Mouse (Mus musculus): Measurements from ENCODE around the gene Cox19. TPM values are rescaled to one million over a fixed set of nuclear protein-coding genes. Genes with fewer than 3 reads are reported as not detected.
A peak's percentile ranks its signal among the peaks of the same experiment; 100 is the strongest.

Cox19 gene
- polyA plus RNA-seq, 1 experiment from 2014 or later: 142 TPM

GRCm38 (mm10) chr5:139368638-139369320 is 17.6 kb upstream of the Cox19 start:
- Histone ChIP-seq H3K4me1 (ENCODE audit: control insufficient read depth, insufficient read depth, low read length) (peaks cover 5% of the 10 kb centered on the region; the same call in 1 of the 2 replicates), H3K4me2 (ENCODE audit: low read depth) (no peak overlapping the region), H3K36me3 (ENCODE audit: control insufficient read depth, insufficient read depth, low read length) (no peaks in the 10 kb centered on the region), H3K9me3 (ENCODE audit: control insufficient read depth, low read length) (no peaks in the 10 kb centered on the region), H3K9ac (ENCODE audit: low read length) (no peak overlapping the region), H3K27ac (ENCODE audit: low read depth, low read length) (no peak overlapping the region), H3K27me3 (ENCODE audit: control insufficient read depth, insufficient read depth, low read length) (no peaks in the 10 kb centered on the region), H3K4me3 (ENCODE audit: low read depth, low read length) (no peak overlapping the region)
- no peak for DNase-seq (ENCODE audit: low spot score)
- WGBS: 86% methylated on average over 11 of the region's 11 CpGs
- no peak for ATAC-seq (ENCODE audit: insufficient read depth, low FRiP score, low TSS enrichment)

GRCm38 (mm10) chr5:139367884-139368458 is 16.8 kb upstream of the Cox19 start:
- Histone ChIP-seq H3K36me3 (ENCODE audit: control insufficient read depth, insufficient read depth, low read length) (no peaks in the 10 kb centered on the region), H3K4me2 (ENCODE audit: low read depth) (no peak overlapping the region), H3K4me3 (ENCODE audit: low read depth, low read length) (no peak overlapping the region), H3K27me3 (ENCODE audit: control insufficient read depth, insufficient read depth, low read length) (no peaks in the 10 kb centered on the region), H3K27ac (ENCODE audit: low read depth, low read length) (no peak overlapping the region), H3K4me1 (ENCODE audit: control insufficient read depth, insufficient read depth, low read length) (peaks cover 5% of the 10 kb centered on the region; the same call in 1 of the 2 replicates), H3K9me3 (ENCODE audit: control insufficient read depth, low read length) (no peaks in the 10 kb centered on the region), H3K9ac (ENCODE audit: low read length) (no peak overlapping the region)
- DNase-seq (ENCODE audit: low spot score): no peak
- 91% methylated on average over 4 of the region's 4 CpGs for WGBS
- no peak for ATAC-seq (ENCODE audit: insufficient read depth, low FRiP score, low TSS enrichment)

GRCm38 (mm10) chr5:139366484-139366883 is 15.3 kb upstream of the Cox19 start:
- no peak overlapping the region for H3K4me3 ChIP-seq (ENCODE audit: low read depth, low read length)
- ATAC-seq (ENCODE audit: insufficient read depth, low FRiP score, low TSS enrichment): no peak
- WGBS: 85% methylated on average over 11 of the region's 11 CpGs
- H3K9me3 ChIP-seq (ENCODE audit: control insufficient read depth, low read length): no peaks in the 10 kb centered on the region
- no peak for DNase-seq (ENCODE audit: low spot score)
- no peak overlapping the region for H3K9ac ChIP-seq (ENCODE audit: low read length)
- H3K4me1 ChIP-seq (ENCODE audit: control insufficient read depth, insufficient read depth, low read length): peaks cover 4% of the 10 kb centered on the region; the same call in 1 of the 2 replicates
- H3K4me2 ChIP-seq (ENCODE audit: low read depth): no peak overlapping the region
- H3K27me3 ChIP-seq (ENCODE audit: control insufficient read depth, insufficient read depth, low read length): no peaks in the 10 kb centered on the region
- no peak overlapping the region for H3K27ac ChIP-seq (ENCODE audit: low read depth, low read length)
- no peaks in the 10 kb centered on the region; the same call in 1 of the 2 replicates for H3K36me3 ChIP-seq (ENCODE audit: control insufficient read depth, insufficient read depth, low read length)

GRCm38 (mm10) chr5:139365827-139366226 is 14.6 kb upstream of the Cox19 start:
- Histone ChIP-seq H3K9ac (ENCODE audit: low read length) (no peak overlapping the region), H3K27me3 (ENCODE audit: control insufficient read depth, insufficient read depth, low read length) (no peaks in the 10 kb centered on the region), H3K4me2 (ENCODE audit: low read depth) (no peak overlapping the region), H3K4me1 (ENCODE audit: control insufficient read depth, insufficient read depth, low read length) (peaks cover 3% of the 10 kb centered on the region; the same call in 1 of the 2 replicates), H3K4me3 (ENCODE audit: low read depth, low read length) (no peak overlapping the region), H3K27ac (ENCODE audit: low read depth, low read length) (no peak overlapping the region), H3K36me3 (ENCODE audit: control insufficient read depth, insufficient read depth, low read length) (no peaks in the 10 kb centered on the region; the same call in 1 of the 2 replicates), H3K9me3 (ENCODE audit: control insufficient read depth, low read length) (no peaks in the 10 kb centered on the region)
- ATAC-seq (ENCODE audit: insufficient read depth, low FRiP score, low TSS enrichment) (no peak), DNase-seq (ENCODE audit: low spot score) (no peak)
- 69% methylated on average over 1 of the region's 1 CpGs for whole genome bisulfite sequencing

GRCm38 (mm10) chr5:139364911-139365571 is 13.8 kb upstream of the Cox19 start:
- Histone ChIP-seq H3K27ac (ENCODE audit: low read depth, low read length) (0 out of 2 replicates have a peak overlapping the region, but pooled peaks have one; percentile 20), H3K36me3 (ENCODE audit: control insufficient read depth, insufficient read depth, low read length) (no peaks in the 10 kb centered on the region; the same call in 1 of the 2 replicates), H3K4me1 (ENCODE audit: control insufficient read depth, insufficient read depth, low read length) (peaks cover 3% of the 10 kb centered on the region; the same call in 1 of the 2 replicates), H3K9ac (ENCODE audit: low read length) (peak overlapping the region; percentile 24), H3K4me3 (ENCODE audit: low read depth, low read length) (no peak overlapping the region), H3K9me3 (ENCODE audit: control insufficient read depth, low read length) (no peaks in the 10 kb centered on the region), H3K4me2 (ENCODE audit: low read depth) (no peak overlapping the region), H3K27me3 (ENCODE audit: control insufficient read depth, insufficient read depth, low read length) (no peaks in the 10 kb centered on the region)
- 38% methylated on average over 5 of the region's 5 CpGs for WGBS
- DNase-seq (ENCODE audit: low spot score) (no peak), ATAC-seq (ENCODE audit: insufficient read depth, low FRiP score, low TSS enrichment) (no peak)

- H3K9me3 ChIP-seq (ENCODE audit: control insufficient read depth, low read length): no peaks in the 10 kb centered on the region
- H3K36me3 ChIP-seq (ENCODE audit: control insufficient read depth, insufficient read depth, low read length): no peaks in the 10 kb centered on the region; the same call in 1 of the 2 replicates
- DNase-seq (ENCODE audit: low spot score) (peak; percentile 84), ATAC-seq (ENCODE audit: insufficient read depth, low FRiP score, low TSS enrichment) (no peak)
- H3K27ac ChIP-seq (ENCODE audit: low read depth, low read length): 0 out of 2 replicates have a peak overlapping the region, but pooled peaks have one; percentile 20
- H3K4me1 ChIP-seq (ENCODE audit: control insufficient read depth, insufficient read depth, low read length): peaks cover 3% of the 10 kb centered on the region; the same call in 1 of the 2 replicates
- peak overlapping the region; percentile 24 for H3K9ac ChIP-seq (ENCODE audit: low read length)
- H3K27me3 ChIP-seq (ENCODE audit: control insufficient read depth, insufficient read depth, low read length): no peaks in the 10 kb centered on the region
- no peak overlapping the region for H3K4me2 ChIP-seq (ENCODE audit: low read depth)
- WGBS: 45% methylated on average over 12 of the region's 12 CpGs
- H3K4me3 ChIP-seq (ENCODE audit: low read depth, low read length): no peak overlapping the region
Measured at GRCm38 (mm10) chr5:139364260-139364910, 13.2 kb upstream of the Cox19 start.

- Histone ChIP-seq H3K27me3 (ENCODE audit: control insufficient read depth, insufficient read depth, low read length) (no peaks in the 10 kb centered on the region), H3K27ac (ENCODE audit: low read depth, low read length) (no peak overlapping the region), H3K9ac (ENCODE audit: low read length) (no peak overlapping the region), H3K4me3 (ENCODE audit: low read depth, low read length) (no peak overlapping the region), H3K4me1 (ENCODE audit: control insufficient read depth, insufficient read depth, low read length) (peaks cover 3% of the 10 kb centered on the region; the same call in 1 of the 2 replicates), H3K4me2 (ENCODE audit: low read depth) (no peak overlapping the region), H3K9me3 (ENCODE audit: control insufficient read depth, low read length) (no peaks in the 10 kb centered on the region), H3K36me3 (ENCODE audit: control insufficient read depth, insufficient read depth, low read length) (no peaks in the 10 kb centered on the region; the same call in 1 of the 2 replicates)
- 69% methylated on average over 7 of the region's 7 CpGs for WGBS
- no peak for DNase-seq (ENCODE audit: low spot score)
- ATAC-seq (ENCODE audit: insufficient read depth, low FRiP score, low TSS enrichment): no peak
Measured at GRCm38 (mm10) chr5:139363858-139364257, 12.6 kb upstream of the Cox19 start.

GRCm38 (mm10) chr5:139359244-139359643 is 8.0 kb upstream of the Cox19 start:
- peaks cover 2% of the 10 kb centered on the region; the same call in 1 of the 2 replicates for H3K4me1 ChIP-seq (ENCODE audit: control insufficient read depth, insufficient read depth, low read length)
- no peaks in the 10 kb centered on the region for H3K27me3 ChIP-seq (ENCODE audit: control insufficient read depth, insufficient read depth, low read length)
- no peak overlapping the region for H3K4me2 ChIP-seq (ENCODE audit: low read depth)
- H3K4me3 ChIP-seq (ENCODE audit: low read depth, low read length): no peak overlapping the region
- H3K9ac ChIP-seq (ENCODE audit: low read length): no peak overlapping the region
- H3K36me3 ChIP-seq (ENCODE audit: control insufficient read depth, insufficient read depth, low read length): no peaks in the 10 kb centered on the region; the same call in 1 of the 2 replicates
- no peak for DNase-seq (ENCODE audit: low spot score)
- no peaks in the 10 kb centered on the region for H3K9me3 ChIP-seq (ENCODE audit: control insufficient read depth, low read length)
- ATAC-seq (ENCODE audit: insufficient read depth, low FRiP score, low TSS enrichment): no peak
- H3K27ac ChIP-seq (ENCODE audit: low read depth, low read length): no peak overlapping the region
- 95% methylated on average over 5 of the region's 5 CpGs for whole genome bisulfite sequencing

Measured in neural tube, embryonic 11.5 days (tissue).